Mouse (Mus musculus) bone marrow macrophage, adult 2 months (primary cell): Measurements from ENCODE around the gene Gm11444. TPM values are rescaled to one million over a fixed set of nuclear protein-coding genes. Genes with fewer than 3 reads are reported as not detected.

Source experiments
- H3K27ac ChIP-seq: 2 replicates; pipeline ENCODE4 v1.5.1; 2012; ENCODE audit warnings: low read depth, low read length; ENCODE audit not compliant: insufficient read depth
- H3K4me1 ChIP-seq: 2 replicates; pipeline ENCODE4 v1.6.1; 2012; ENCODE audit warnings: low read length; ENCODE audit not compliant: control insufficient read depth, insufficient read depth
- H3K4me3 ChIP-seq: 2 replicates; pipeline ENCODE4 v1.5.1; 2012; ENCODE audit warnings: mild to moderate bottlenecking, low read length, moderate library complexity; ENCODE audit not compliant: insufficient read depth
- CTCF ChIP-seq: IDR thresholded peaks from 2 replicates; pipeline ENCODE4 v1.5.1; 2012; ENCODE audit warnings: low read depth, mild to moderate bottlenecking, low read length, moderate library complexity
- POLR2A ChIP-seq: IDR thresholded peaks from 2 replicates; pipeline ENCODE4 v1.6.1; 2012; ENCODE audit warnings: mild to moderate bottlenecking, low read depth, low read length, borderline replicate concordance
- polyA plus RNA-seq: library from polyadenylated mRNA; stranded (reverse); fragments of >200 nt; gene quantifications from 2 replicates; pipeline ENCODE4 v1.2.4, GENCODE M21; 2012; ENCODE audit not compliant: missing spikeins, insufficient read depth, insufficient read length

The Gm11444 gene
- polyA plus RNA-seq, 1 experiment: not detected

- TF ChIP-seq CTCF: no peak
- no peak for TF ChIP-seq POLR2A
- peaks cover 7% of the 10 kb centered on the region for H3K4me1 ChIP-seq
- H3K4me3 ChIP-seq: peak overlapping the region; percentile 70
- no peak overlapping the region for H3K27ac ChIP-seq
Observed at GRCm38 (mm10) chr11:85842596-85843346, 7.4 kb downstream of the Gm11444 start.

GRCm38 (mm10) chr11:85841980-85842379, 8.2 kb downstream of the Gm11444 start:
- TF ChIP-seq CTCF (peak; percentile 26; the same call in 1 of the 2 replicates), POLR2A (no peak)
- Histone ChIP-seq H3K27ac (no peak overlapping the region), H3K4me3 (peak overlapping the region; percentile 38), H3K4me1 (peaks cover 7% of the 10 kb centered on the region)

- no peak for TF ChIP-seq POLR2A
- no peak for TF ChIP-seq CTCF
- Histone ChIP-seq H3K4me1 (peaks cover 7% of the 10 kb centered on the region), H3K27ac (no peak overlapping the region), H3K4me3 (no peak overlapping the region)
Observed at GRCm38 (mm10) chr11:85841211-85841681, 8.9 kb downstream of the Gm11444 start.

- peak overlapping the region; percentile 29 for H3K4me3 ChIP-seq
- H3K27ac ChIP-seq: no peak overlapping the region
- TF ChIP-seq POLR2A: no peak
- TF ChIP-seq CTCF: no peak
- H3K4me1 ChIP-seq: peaks cover 7% of the 10 kb centered on the region
Observed at GRCm38 (mm10) chr11:85840803-85841145, 9.4 kb downstream of the Gm11444 start.

GRCm38 (mm10) chr11:85840031-85840802, 9.9 kb downstream of the Gm11444 start:
- Histone ChIP-seq H3K4me3 (peak overlapping the region; percentile 29), H3K27ac (no peak overlapping the region), H3K4me1 (peaks cover 7% of the 10 kb centered on the region)
- TF ChIP-seq POLR2A (no peak), CTCF (no peak)

GRCm38 (mm10) chr11:85839258-85840030, 10.7 kb downstream of the Gm11444 start:
- TF ChIP-seq CTCF (no peak), POLR2A (no peak)
- Histone ChIP-seq H3K27ac (no peak overlapping the region), H3K4me3 (no peak overlapping the region), H3K4me1 (peaks cover 7% of the 10 kb centered on the region)

GRCm38 (mm10) chr11:85838424-85839257, 11.5 kb downstream of the Gm11444 start:
- no peak for TF ChIP-seq CTCF
- TF ChIP-seq POLR2A: no peak
- H3K27ac ChIP-seq: no peak overlapping the region
- no peak overlapping the region for H3K4me3 ChIP-seq
- H3K4me1 ChIP-seq: peaks cover 7% of the 10 kb centered on the region

GRCm38 (mm10) chr11:85837648-85838423, 12.3 kb downstream of the Gm11444 start:
- H3K4me1 ChIP-seq: peaks cover 4% of the 10 kb centered on the region
- 0 out of 2 replicates have a peak overlapping the region, but pooled peaks have one; percentile 6 for H3K4me3 ChIP-seq
- TF ChIP-seq CTCF (no peak), POLR2A (no peak)
- no peak overlapping the region for H3K27ac ChIP-seq
